Mouse (Mus musculus): ENCODE measurements around the gene Rock2.

The Rock2 gene

GRCm38 (mm10) chr12:16900625-16901222 is 6.0 kb downstream of the Rock2 start:
- DNase-seq (ENCODE audit: low spot score in 2 of 2): no peak

- DNase-seq (ENCODE audit: low spot score in 2 of 2): no peak
These were observed 9.4 kb downstream of the Rock2 start for GRCm38 (mm10) chr12:16903949-16904635.

- no peak for DNase-seq (ENCODE audit: low spot score in 2 of 2)
These were observed 12.7 kb downstream of the Rock2 start for GRCm38 (mm10) chr12:16907282-16907846.

GRCm38 (mm10) chr12:16907953-16908648 is 13.4 kb downstream of the Rock2 start:
- DNase-seq (ENCODE audit: low spot score in 2 of 2): no peak

- no peak for DNase-seq (ENCODE audit: low spot score in 2 of 2)
These were observed 16.8 kb downstream of the Rock2 start for GRCm38 (mm10) chr12:16911524-16911923.

- DNase-seq (ENCODE audit: low spot score in 2 of 2): no peak
These were observed 17.9 kb downstream of the Rock2 start for GRCm38 (mm10) chr12:16912600-16912999.

- DNase-seq (ENCODE audit: low spot score in 2 of 2): no peak
These were observed 25.6 kb downstream of the Rock2 start for GRCm38 (mm10) chr12:16920186-16920860.

- DNase-seq (ENCODE audit: low spot score in 2 of 2): no peak
These were observed 33.2 kb downstream of the Rock2 start for GRCm38 (mm10) chr12:16927889-16928288.

- DNase-seq (ENCODE audit: low spot score in 2 of 2): no peak
These were observed 39.7 kb downstream of the Rock2 start for GRCm38 (mm10) chr12:16934423-16934822.

GRCm38 (mm10) chr12:16941976-16942375 is 47.3 kb downstream of the Rock2 start:
- DNase-seq (ENCODE audit: low spot score in 2 of 2): no peak

- DNase-seq (ENCODE audit: low spot score in 2 of 2): no peak
These were observed 53.5 kb downstream of the Rock2 start for GRCm38 (mm10) chr12:16948239-16948638.

- no peak for DNase-seq (ENCODE audit: low spot score in 2 of 2)
These were observed 64.2 kb downstream of the Rock2 start for GRCm38 (mm10) chr12:16958851-16959250.

GRCm38 (mm10) chr12:16963354-16963753 is 68.7 kb downstream of the Rock2 start:
- DNase-seq (ENCODE audit: low spot score in 2 of 2): peak; percentile 36 to 49

- DNase-seq (ENCODE audit: low spot score in 2 of 2): no peak
These were observed 72.1 kb downstream of the Rock2 start for GRCm38 (mm10) chr12:16966811-16967210.

- DNase-seq (ENCODE audit: low spot score in 2 of 2): no peak
These were observed 82.4 kb downstream of the Rock2 start for GRCm38 (mm10) chr12:16977120-16977519.

GRCm38 (mm10) chr12:16985778-16986177 is 91.1 kb downstream of the Rock2 start:
- no peak for DNase-seq (ENCODE audit: low spot score in 2 of 2)

- no peak for DNase-seq (ENCODE audit: low spot score in 2 of 2)
These were observed 96.7 kb downstream of the Rock2 start for GRCm38 (mm10) chr12:16991376-16991775.

- no peak for DNase-seq (ENCODE audit: low spot score in 2 of 2)
These were observed 97.7 kb downstream of the Rock2 start for GRCm38 (mm10) chr12:16992355-16992754.

GRCm38 (mm10) chr12:16994291-16994690 is 99.6 kb downstream of the Rock2 start:
- no peak for DNase-seq (ENCODE audit: low spot score in 2 of 2)

- DNase-seq (ENCODE audit: low spot score in 2 of 2): no peak
These were observed 101.6 kb downstream of the Rock2 start for GRCm38 (mm10) chr12:16996281-16996680.

GRCm38 (mm10) chr12:16996886-16997462 is 102.3 kb downstream of the Rock2 start:
- DNase-seq (ENCODE audit: low spot score in 2 of 2): peak; percentile 18 to 29

GRCm38 (mm10) chr12:16999146-16999545 is 104.5 kb downstream of the Rock2 start:
- no peak for DNase-seq (ENCODE audit: low spot score in 2 of 2)

Data from spleen, postnatal 36 days (tissue).